In the genomic region with DNA sequence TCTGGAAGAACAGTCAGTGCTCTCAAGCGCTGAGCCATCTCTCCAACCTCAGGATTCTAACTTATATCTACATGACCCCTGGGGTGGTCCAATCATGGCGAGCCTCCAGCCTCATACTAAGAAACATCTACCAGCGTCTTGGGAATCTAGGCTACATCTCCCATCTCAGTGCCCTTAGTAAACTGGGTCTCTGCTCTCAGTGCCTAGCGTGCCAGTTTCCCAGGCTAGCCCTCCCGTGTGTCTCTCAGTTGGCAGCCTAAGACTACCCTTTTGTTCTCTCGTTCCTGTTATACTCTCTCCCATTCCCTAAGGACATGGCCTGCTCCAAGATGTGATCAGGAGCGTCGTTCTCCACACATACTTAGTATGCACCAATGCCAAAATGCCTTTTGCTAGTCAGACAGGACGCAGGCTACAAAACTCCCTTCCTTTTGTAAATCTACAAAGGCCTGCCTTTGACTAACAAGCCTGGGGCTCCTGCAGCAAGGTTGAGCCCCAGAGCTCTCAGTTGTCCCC, we compare ENCODE assay signal across 8 mouse cellular contexts. TPM values are rescaled to one million over a fixed set of nuclear protein-coding genes. Genes with fewer than 3 reads are reported as not detected.
A peak's percentile ranks its signal among the peaks of the same experiment; 100 is the strongest.
DNase-seq lines count a peak whose midpoint lies in the region; ATAC-seq and TF ChIP-seq lines count a peak whose summit lies in the region.

No protein-coding gene starts in this region.

- TF ChIP-seq EP300 in heart, postnatal 0 days (IDR thresholded peaks at IDR 0.05; ENCODE audit: low read depth): no peak

- intact Hi-C loops in gastrocnemius, adult 2 months (cut with DNase I): no loop called here
- intact Hi-C loops in gastrocnemius, postnatal 36 days (cut with DNase I): no loop called here

- H3K4me1 ChIP-seq in E14TG2a.4 (replicated peaks; ENCODE audit: low read depth, low read length): peaks cover 88% of the 10 kb centered on the region
- H3K4me1 ChIP-seq in heart, postnatal 0 days (ENCODE audit: control insufficient read depth, insufficient read depth): peaks cover 55% of the 10 kb centered on the region
- H3K4me1 ChIP-seq in liver, embryonic 16.5 days (ENCODE audit: control insufficient read depth, low read depth, low read length): peaks cover 85% of the 10 kb centered on the region

- H3K27ac ChIP-seq in gastrocnemius, adult 2 months: peak overlapping the region; percentile 94
- H3K27ac ChIP-seq in heart, postnatal 0 days (ENCODE audit: low read depth): peak overlapping the region; percentile 94
- 0 out of 2 replicates have a peak overlapping the region, but pooled peaks have one; percentile 51 for H3K27ac ChIP-seq in liver, embryonic 16.5 days (ENCODE audit: low read length)

- peak overlapping the region; percentile 98 for H3K4me3 ChIP-seq in gastrocnemius, adult 2 months
- H3K4me3 ChIP-seq in E14TG2a.4 (replicated peaks; ENCODE audit: low read length): peak overlapping the region; percentile 88
- H3K4me3 ChIP-seq in heart, postnatal 0 days (ENCODE audit: low read depth, low read length): no peak overlapping the region; the same call in 1 of the 2 replicates
- no peak overlapping the region for H3K4me3 ChIP-seq in liver, embryonic 16.5 days (ENCODE audit: low read depth, low read length)

- no peaks in the 10 kb centered on the region for H3K9me3 ChIP-seq in E14TG2a.4 (ENCODE audit: low read length)
- no peaks in the 10 kb centered on the region for H3K9me3 ChIP-seq in heart, postnatal 0 days (replicated peaks; ENCODE audit: control insufficient read depth, low read length)
- no peaks in the 10 kb centered on the region for H3K9me3 ChIP-seq in liver, embryonic 16.5 days (replicated peaks; ENCODE audit: control insufficient read depth, low read length)

- no peak for TF ChIP-seq CTCF in gastrocnemius, adult 2 months (IDR thresholded peaks at IDR 0.05)
- TF ChIP-seq CTCF in E14TG2a.4 (conservative IDR thresholded peaks at IDR 0.05; ENCODE audit: low read length): no peak
- TF ChIP-seq CTCF in heart, postnatal 0 days (IDR thresholded peaks at IDR 0.05; ENCODE audit: low read depth): no peak

- H3K36me3 ChIP-seq in E14TG2a.4 (ENCODE audit: insufficient read depth, low read length): peaks cover 19% of the 10 kb centered on the region
- 0 out of 2 replicates have a peak, but pooled peaks cover 6% of the 10 kb centered on the region for H3K36me3 ChIP-seq in heart, postnatal 0 days (replicated peaks; ENCODE audit: control insufficient read depth, insufficient read depth, low read length)
- H3K36me3 ChIP-seq in liver, embryonic 16.5 days (ENCODE audit: control insufficient read depth, insufficient read depth): 0 out of 2 replicates have a peak, but pooled peaks cover 2% of the 10 kb centered on the region

- ATAC-seq in heart, postnatal 0 days (ENCODE audit: insufficient read depth, low read depth): no peak
- no peak for ATAC-seq in liver, embryonic 16.5 days (ENCODE audit: low read depth)

- peaks cover 24% of the 10 kb centered on the region for H3K27me3 ChIP-seq in E14TG2a.4 (ENCODE audit: insufficient read depth, low read length)
- H3K27me3 ChIP-seq in heart, postnatal 0 days (ENCODE audit: control insufficient read depth, insufficient read depth, low read length): no peaks in the 10 kb centered on the region
- no peaks in the 10 kb centered on the region for H3K27me3 ChIP-seq in liver, embryonic 16.5 days (ENCODE audit: control insufficient read depth, insufficient read depth, low read depth, low read length)

- H3K9ac ChIP-seq in heart, postnatal 0 days (replicated peaks; ENCODE audit: low read depth, low read length): no peak overlapping the region
- no peak overlapping the region for H3K9ac ChIP-seq in liver, embryonic 16.5 days (ENCODE audit: low read depth, low read length)

- WGBS in heart, postnatal 0 days: 57% methylated on average over 9 of the region's 9 CpGs
- WGBS in liver, embryonic 16.5 days (ENCODE audit: insufficient replicate concordance): 82% methylated on average over 9 of the region's 9 CpGs

- DNase-seq in gastrocnemius, adult 2 months: no peak
- no peak for DNase-seq in gastrocnemius, postnatal 36 days
- DNase-seq in heart, postnatal 0 days (ENCODE audit: low spot score): no peak
- no peak for DNase-seq in layer of hippocampus, adult 9-11 months
- DNase-seq in right cerebral cortex, adult 2 months (ENCODE audit: low spot score in 2 of 2): no peak
- no peak for DNase-seq in lung, postnatal 14 days

- H3K4me2 ChIP-seq in heart, postnatal 0 days (ENCODE audit: low read depth, low read length): peak overlapping the region; percentile 80
- H3K4me2 ChIP-seq in liver, embryonic 16.5 days (ENCODE audit: low read depth, low read length): no peak overlapping the region

RNA-seq across cellular contexts. Expression of a gene that starts 3.8 kb away (rescaled TPM):
- total RNA-seq in gastrocnemius, adult 2 months (2021): 10 to 100 TPM; 59.9 to 77.7 TPM
- total RNA-seq in gastrocnemius, postnatal 36 days (2021): 10 to 100 TPM; 65.2 to 70.5 TPM
- 472 and 473 TPM in 2 replicates for total RNA-seq in heart, postnatal 0 days (2014; rRNA removed; ENCODE audit: low replicate concordance)
- polyA plus RNA-seq in heart, postnatal 0 days (2015; fragmentation: Nextera tagmentation; extraction: Ambion mirVana): 291 and 295 TPM in 2 replicates
- polyA plus RNA-seq in liver, embryonic 16.5 days (2015; fragmentation: Nextera tagmentation; extraction: Ambion mirVana): 144 and 153 TPM in 2 replicates

RNA-seq across cellular contexts. Expression of a gene that starts 22.3 kb away (rescaled TPM):
- 10 to 100 TPM; 11.2 to 17.9 TPM for total RNA-seq in gastrocnemius, adult 2 months (2021)
- 10 to 100 TPM; 13.1 to 17.5 TPM for total RNA-seq in gastrocnemius, postnatal 36 days (2021)
- total RNA-seq in heart, postnatal 0 days (2014; rRNA removed; ENCODE audit: low replicate concordance): 21.0 and 34.9 TPM in 2 replicates
- polyA plus RNA-seq in heart, postnatal 0 days (2015; fragmentation: Nextera tagmentation; extraction: Ambion mirVana): 8.9 and 9.1 TPM in 2 replicates
- polyA plus RNA-seq in liver, embryonic 16.5 days (2015; fragmentation: Nextera tagmentation; extraction: Ambion mirVana): 0.33 and 1.4 TPM in 2 replicates

RNA-seq across cellular contexts. Expression of a gene that starts 38.0 kb away (rescaled TPM):
- total RNA-seq in gastrocnemius, adult 2 months (2021): 10 to 100 TPM; 60.8 to 94.7 TPM
- 10 to 100 TPM; 60.6 to 81.6 TPM for total RNA-seq in gastrocnemius, postnatal 36 days (2021)
- total RNA-seq in heart, postnatal 0 days (2014; rRNA removed; ENCODE audit: low replicate concordance): 8.9 and 16.9 TPM in 2 replicates
- polyA plus RNA-seq in heart, postnatal 0 days (2015; fragmentation: Nextera tagmentation; extraction: Ambion mirVana): 2.7 and 4.0 TPM in 2 replicates
- polyA plus RNA-seq in liver, embryonic 16.5 days (2015; fragmentation: Nextera tagmentation; extraction: Ambion mirVana): 60.1 and 75.2 TPM in 2 replicates

RNA-seq across cellular contexts. Expression of a gene that starts 43.9 kb away (rescaled TPM):
- total RNA-seq in gastrocnemius, adult 2 months (2021): 10 to 100 TPM; 48.5 to 50.4 TPM
- total RNA-seq in gastrocnemius, postnatal 36 days (2021): 10 to 100 TPM; 48.2 to 55.8 TPM
- 22.3 and 31.2 TPM in 2 replicates for total RNA-seq in heart, postnatal 0 days (2014; rRNA removed; ENCODE audit: low replicate concordance)
- 28.6 and 33.6 TPM in 2 replicates for polyA plus RNA-seq in heart, postnatal 0 days (2015; fragmentation: Nextera tagmentation; extraction: Ambion mirVana)
- polyA plus RNA-seq in liver, embryonic 16.5 days (2015; fragmentation: Nextera tagmentation; extraction: Ambion mirVana): 145 and 166 TPM in 2 replicates

RNA-seq across cellular contexts. Expression of a gene that starts 48.1 kb away (rescaled TPM):
- not detected for total RNA-seq in gastrocnemius, adult 2 months (2021)
- total RNA-seq in gastrocnemius, postnatal 36 days (2021): not detected
- not detected in 2 replicates for total RNA-seq in heart, postnatal 0 days (2014; rRNA removed; ENCODE audit: low replicate concordance)
- polyA plus RNA-seq in heart, postnatal 0 days (2015; fragmentation: Nextera tagmentation; extraction: Ambion mirVana): 0.25 and 0.33 TPM in 2 replicates
- polyA plus RNA-seq in liver, embryonic 16.5 days (2015; fragmentation: Nextera tagmentation; extraction: Ambion mirVana): 1.1 and 1.3 TPM in 2 replicates

Comparison
In these comparisons a context has a peak if more than half of its experiments do, and no peak if none do; other contexts are left out.
1. H3K4me3 ChIP-seq: peak in gastrocnemius, adult 2 months (single experiment) and E14TG2a.4 (single experiment); none in heart, postnatal 0 days (single experiment) and liver, embryonic 16.5 days (single experiment).
2. Peak in every context shown above with its lines, with median percentiles within 50 percentile points of each other: H3K27ac ChIP-seq.